In the genomic region with DNA sequence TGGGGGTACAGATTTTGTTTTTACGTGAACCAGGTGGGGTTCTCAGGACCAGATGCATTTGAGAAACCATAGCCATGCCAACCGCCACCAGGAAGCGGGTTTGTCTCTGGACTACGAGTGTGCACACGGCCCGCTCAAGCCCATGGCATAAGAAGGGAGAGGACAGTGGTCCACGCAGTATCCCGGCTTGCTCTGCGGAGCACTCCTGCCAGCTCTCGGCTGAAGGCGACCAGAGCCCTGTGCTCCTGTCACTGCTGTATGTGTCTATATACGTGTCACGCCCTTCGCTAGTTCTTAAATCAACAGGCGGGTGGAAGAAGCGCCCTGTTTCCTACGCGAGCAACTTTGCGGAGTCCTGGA, we compare ENCODE assay signal across 9 mouse cellular contexts. TPM values are rescaled to one million over a fixed set of nuclear protein-coding genes. Genes with fewer than 3 reads are reported as not detected.
A peak's percentile ranks its signal among the peaks of the same experiment; 100 is the strongest.
DNase-seq lines count a peak whose midpoint lies in the region; ATAC-seq and TF ChIP-seq lines count a peak whose summit lies in the region.
"Had no signal": no experiment of that assay in that cellular context is flagged by ENCODE, and none has a peak within 500 bp of the region (broad histone marks: within the 10 kb centered on the region; RNA-seq: fewer than 3 reads in every experiment).

No protein-coding gene starts in this region.

- H3K27ac ChIP-seq in neural tube, embryonic 11.5 days (ENCODE audit: low read depth, low read length) = no peak overlapping the region
- no peak overlapping the region for H3K27ac ChIP-seq in liver, embryonic 12.5 days
- H3K27ac ChIP-seq in stomach, postnatal 0 days (replicated peaks) = no peak overlapping the region

- peaks cover 31% of the 10 kb centered on the region for H3K27me3 ChIP-seq in neural tube, embryonic 11.5 days (ENCODE audit: control insufficient read depth, insufficient read depth, low read length)
- peaks cover 92% of the 10 kb centered on the region for H3K27me3 ChIP-seq in liver, embryonic 12.5 days (replicated peaks)
- H3K27me3 ChIP-seq in stomach, postnatal 0 days (ENCODE audit: control insufficient read depth, insufficient read depth, low read length) = peaks cover 8% of the 10 kb centered on the region; the same call in 1 of the 2 replicates

- peak; percentile 9 to 12 for DNase-seq in cerebellum, postnatal 25 days
- DNase-seq in cerebellum, postnatal 4 days (ENCODE audit: low spot score in 2 of 2) = no peak
- DNase-seq in neural tube, embryonic 11.5 days (ENCODE audit: low spot score) = peak; percentile 37
- no peak for DNase-seq in neural tube, embryonic 10.5 days (ENCODE audit: extremely low spot score, low spot score)
- DNase-seq in stomach, postnatal 0 days (ENCODE audit: low spot score) = no peak
- no peak for DNase-seq in spleen, adult 18-20 months
- DNase-seq in kidney, postnatal 4 days = no peak
- DNase-seq: adrenal gland, postnatal 25 days had no signal

- no peak for TF ChIP-seq EP300 in stomach, postnatal 0 days (optimal IDR thresholded peaks at IDR 0.05)

- no peak for TF ChIP-seq CTCF in stomach, postnatal 0 days (IDR thresholded peaks at IDR 0.05; ENCODE audit: low read depth)

- no peak for ATAC-seq in neural tube, embryonic 11.5 days (ENCODE audit: insufficient read depth, low FRiP score, low TSS enrichment)
- no peak for ATAC-seq in liver, embryonic 12.5 days
- peak; percentile 36; the same call in 1 of the 2 replicates for ATAC-seq in stomach, postnatal 0 days (ENCODE audit: low FRiP score, low TSS enrichment)

- H3K4me3 ChIP-seq in neural tube, embryonic 11.5 days (ENCODE audit: low read depth, low read length) = peak overlapping the region; percentile 38
- H3K4me3 ChIP-seq in liver, embryonic 12.5 days = peak overlapping the region; percentile 41
- peak overlapping the region; percentile 40 for H3K4me3 ChIP-seq in stomach, postnatal 0 days (ENCODE audit: low read depth, low read length)

- WGBS in neural tube, embryonic 11.5 days = 5% methylated on average over 19 of the region's 19 CpGs
- 7% methylated on average over 19 of the region's 19 CpGs for WGBS in liver, embryonic 12.5 days (ENCODE audit: insufficient replicate concordance)
- WGBS in stomach, postnatal 0 days = 6% methylated on average over 19 of the region's 19 CpGs

- H3K9ac ChIP-seq in neural tube, embryonic 11.5 days (ENCODE audit: low read length) = 0 out of 2 replicates have a peak overlapping the region, but pooled peaks have one; percentile 8
- H3K9ac ChIP-seq in liver, embryonic 12.5 days = no peak overlapping the region
- peak overlapping the region; percentile 50 for H3K9ac ChIP-seq in stomach, postnatal 0 days (ENCODE audit: low read length)

- H3K9me3 ChIP-seq in neural tube, embryonic 11.5 days (ENCODE audit: control insufficient read depth, low read length) = no peaks in the 10 kb centered on the region
- no peaks in the 10 kb centered on the region for H3K9me3 ChIP-seq in liver, embryonic 12.5 days (replicated peaks)
- no peaks in the 10 kb centered on the region for H3K9me3 ChIP-seq in stomach, postnatal 0 days (ENCODE audit: control insufficient read depth, low read length)

- H3K4me2 ChIP-seq in neural tube, embryonic 11.5 days (ENCODE audit: low read depth) = peak overlapping the region; percentile 88
- H3K4me2 ChIP-seq in liver, embryonic 12.5 days = peak overlapping the region; percentile 66
- peak overlapping the region; percentile 65 for H3K4me2 ChIP-seq in stomach, postnatal 0 days (replicated peaks; ENCODE audit: low read depth)

- H3K4me1 ChIP-seq in neural tube, embryonic 11.5 days (ENCODE audit: control insufficient read depth, insufficient read depth, low read length) = peaks cover 7% of the 10 kb centered on the region; the same call in 1 of the 2 replicates
- peaks cover 4% of the 10 kb centered on the region; the same call in 1 of the 2 replicates for H3K4me1 ChIP-seq in liver, embryonic 12.5 days
- H3K4me1 ChIP-seq in stomach, postnatal 0 days (replicated peaks; ENCODE audit: control insufficient read depth, insufficient read depth) = no peaks in the 10 kb centered on the region

- H3K36me3 ChIP-seq in neural tube, embryonic 11.5 days (ENCODE audit: control insufficient read depth, insufficient read depth, low read length) = no peaks in the 10 kb centered on the region
- no peaks in the 10 kb centered on the region for H3K36me3 ChIP-seq in liver, embryonic 12.5 days
- no peaks in the 10 kb centered on the region for H3K36me3 ChIP-seq in stomach, postnatal 0 days (ENCODE audit: control insufficient read depth, insufficient read depth, low read length)

RNA-seq across cellular contexts. Expression of a gene that starts 0.8 kb away (rescaled TPM):
- 0.15 and 0.30 TPM in 2 replicates for polyA plus RNA-seq in neural tube, embryonic 11.5 days (2014; fragmentation: Nextera tagmentation; extraction: Ambion mirVana)
- polyA plus RNA-seq in liver, embryonic 12.5 days (2016; fragmentation: Nextera tagmentation; extraction: Ambion mirVana) = 0.04 and 0.08 TPM in 2 replicates
- 9.5 and 9.6 TPM in 2 replicates for polyA plus RNA-seq in stomach, postnatal 0 days (2015; fragmentation: Nextera tagmentation; extraction: Ambion mirVana)

Comparison
In these comparisons a context has a peak if more than half of its experiments do, and no peak if none do; other contexts are left out.
1. DNase-seq: peak in cerebellum, postnatal 25 days (2 of 2) and neural tube, embryonic 11.5 days (single experiment); none in cerebellum, postnatal 4 days (0 of 2), neural tube, embryonic 10.5 days (single experiment), stomach, postnatal 0 days (single experiment), spleen, adult 18-20 months (0 of 2) and kidney, postnatal 4 days (0 of 2).
2. Peak in every context shown above with its lines, with median percentiles within 50 percentile points of each other: H3K4me2 ChIP-seq and H3K4me3 ChIP-seq.